Mouse (Mus musculus): ENCODE measurements at regions not wholly inside any gene's neighbourhood (a gene's known extent, or its start where the extent isn't known, plus 50 kb on each side); places are given as distances from the start of the nearest gene placed in this dataset.

DNA sequence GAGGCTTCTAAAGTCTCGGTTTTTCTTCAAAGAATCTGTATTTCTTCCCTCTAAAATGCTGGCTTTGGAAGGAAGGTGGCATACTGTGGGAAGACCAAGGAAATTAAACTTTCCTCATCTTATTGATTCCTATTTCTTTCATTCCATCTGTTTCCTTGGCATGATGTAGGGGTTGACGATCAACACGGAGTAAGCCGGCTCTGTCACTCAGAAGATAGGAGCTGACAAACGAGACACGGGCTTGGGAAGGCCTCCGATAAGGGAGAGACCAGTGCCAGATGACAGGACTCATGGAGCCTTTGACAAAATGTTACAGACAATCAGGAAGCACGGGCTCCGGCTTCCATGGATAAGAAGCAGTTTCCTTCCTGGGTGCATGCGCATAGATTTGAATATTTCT, 101.4 kb upstream of the Hsfy2 start:
- in situ Hi-C loops (cut with MboI, MseI), result loop anchor here in 1 of 2 experiments (5.0 kb wide), 1 partner anchor 46 kb away; no protein-coding TSS in a partner anchor

DNA sequence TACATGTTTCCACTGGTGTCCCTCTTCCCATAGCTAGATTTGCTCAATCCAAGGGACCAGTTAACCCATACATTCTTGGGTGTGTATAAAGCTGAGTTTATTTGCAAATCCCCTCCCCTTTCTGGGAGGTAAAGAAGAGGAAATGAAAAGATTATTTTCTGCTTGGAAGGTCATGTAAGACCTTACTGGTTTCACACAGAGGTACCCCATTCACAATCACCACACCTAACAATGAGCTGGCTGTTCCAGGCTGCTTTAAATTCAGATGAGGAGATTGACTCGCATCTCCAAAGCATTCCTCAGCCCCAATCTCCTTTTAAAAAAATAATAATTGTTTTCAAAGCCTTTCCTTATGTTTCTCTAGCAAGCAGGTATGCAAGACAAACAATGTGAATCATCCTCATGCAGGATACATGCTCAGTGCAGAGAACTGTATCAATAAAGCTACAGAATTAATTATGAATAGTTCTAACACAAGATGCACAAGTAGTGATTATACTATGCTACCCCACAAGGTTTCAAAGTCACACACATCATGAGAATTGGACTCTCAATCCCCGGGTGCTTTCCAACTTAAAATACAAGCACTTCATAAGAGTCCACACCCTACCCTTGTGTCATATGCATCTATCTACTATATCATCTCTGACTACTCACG, 89.1 kb upstream of the Hsfy2 start:
- in situ Hi-C loops (cut with MboI, MseI), result no loop called here

DNA sequence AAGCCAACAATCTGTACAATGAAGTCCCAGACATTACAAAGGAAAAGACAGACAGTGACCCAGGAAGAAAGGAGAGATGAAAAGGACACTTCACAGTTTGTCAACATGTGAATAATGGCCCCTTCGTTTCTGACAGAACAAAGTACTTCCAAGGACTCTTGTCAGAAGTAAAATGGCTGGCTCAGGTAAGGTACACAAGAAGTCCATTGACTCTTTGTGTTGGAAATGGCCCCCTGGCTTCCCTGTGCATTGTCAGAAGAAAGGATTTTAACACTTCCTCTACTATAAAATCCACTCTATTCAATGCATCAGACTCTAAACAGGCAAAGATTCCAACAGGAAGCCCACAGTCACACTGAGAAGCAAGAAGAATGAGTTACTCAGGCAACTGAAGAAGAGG, 86.4 kb upstream of the Hsfy2 start:
- in situ Hi-C loops (cut with MboI, MseI), result no loop called here

DNA sequence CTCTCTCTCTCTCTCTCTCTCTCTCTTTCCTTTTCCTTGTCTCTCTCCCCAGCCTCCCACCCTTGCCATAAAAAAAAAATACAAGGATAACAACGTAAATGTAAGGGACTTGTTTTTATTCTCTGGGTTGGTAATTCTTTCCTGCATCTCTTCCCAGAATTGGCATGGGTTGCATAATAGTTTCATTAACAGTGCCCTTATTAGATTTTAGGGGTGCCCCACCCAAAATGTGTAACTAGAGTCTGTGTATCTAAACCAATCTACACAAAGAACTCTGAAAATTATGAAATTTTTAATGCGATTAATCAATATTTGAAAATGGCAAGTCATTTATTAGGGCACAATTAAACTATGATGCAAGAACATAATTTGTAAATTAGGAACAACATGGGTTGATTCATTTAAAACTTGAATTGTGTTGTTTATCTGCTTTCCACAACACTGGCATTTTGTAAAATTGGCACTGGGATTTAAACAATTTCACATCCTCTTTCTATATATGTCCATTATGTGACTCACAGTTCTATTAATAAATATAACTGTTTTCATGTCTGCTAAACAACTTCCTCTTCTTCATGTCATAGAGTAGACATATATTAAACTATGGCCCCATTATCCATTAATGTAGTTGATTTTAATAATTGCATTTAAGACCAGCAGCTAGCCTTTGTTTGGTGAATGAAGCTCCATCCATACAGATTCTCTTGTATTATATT, 75.9 kb upstream of the Hsfy2 start:
- in situ Hi-C loops (cut with MboI, MseI), result no loop called here

DNA sequence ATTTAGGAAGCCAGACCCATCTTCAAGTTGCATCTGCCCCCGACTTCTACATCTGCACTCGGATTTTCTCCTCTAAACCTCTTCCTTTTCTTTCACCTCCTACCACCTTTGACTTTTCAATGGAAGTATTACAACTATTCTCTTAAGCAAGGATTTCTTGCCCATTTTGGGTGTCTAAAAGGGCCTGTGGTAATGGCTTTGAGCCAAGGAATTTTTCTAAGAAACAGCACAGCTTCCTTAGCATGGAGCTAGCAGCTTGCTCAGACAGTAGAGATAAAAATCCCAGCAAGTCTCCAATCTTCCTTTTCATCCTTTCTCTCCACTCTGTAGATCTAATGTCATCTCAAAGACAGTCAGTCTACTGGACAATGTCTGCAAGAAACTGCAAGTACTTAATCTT, 63.2 kb upstream of the Hsfy2 start:
- in situ Hi-C loops (cut with MboI, MseI), result no loop called here

DNA sequence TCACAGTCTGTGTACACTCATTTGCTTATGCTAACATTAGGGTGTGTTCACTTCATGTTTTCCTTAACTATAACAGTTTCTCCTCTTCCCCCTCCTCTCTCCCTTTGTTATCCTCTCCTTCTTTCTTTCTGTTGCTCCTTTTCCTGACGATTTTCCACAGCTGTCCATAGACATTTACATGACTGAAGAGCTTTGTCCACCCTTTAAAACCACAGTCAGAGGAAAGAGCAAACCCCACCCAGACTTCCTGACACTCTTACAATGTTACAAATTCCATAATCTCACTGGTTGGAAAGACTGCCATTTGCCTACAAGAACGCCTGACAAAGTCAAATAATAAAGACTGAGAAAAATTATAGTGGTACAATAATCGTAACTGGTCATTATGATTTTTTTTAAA, 60.3 kb upstream of the Hsfy2 start:
- in situ Hi-C loops (cut with MboI, MseI), result no loop called here

Measured in T-helper 17 cell (primary cell).